Mouse (Mus musculus): Measurements from ENCODE around the gene Kctd19. TPM values are rescaled to one million over a fixed set of nuclear protein-coding genes. Genes with fewer than 3 reads are reported as not detected.

Gene Kctd19
- polyA plus RNA-seq, 1 experiment from 2014 or later: not detected

DNA sequence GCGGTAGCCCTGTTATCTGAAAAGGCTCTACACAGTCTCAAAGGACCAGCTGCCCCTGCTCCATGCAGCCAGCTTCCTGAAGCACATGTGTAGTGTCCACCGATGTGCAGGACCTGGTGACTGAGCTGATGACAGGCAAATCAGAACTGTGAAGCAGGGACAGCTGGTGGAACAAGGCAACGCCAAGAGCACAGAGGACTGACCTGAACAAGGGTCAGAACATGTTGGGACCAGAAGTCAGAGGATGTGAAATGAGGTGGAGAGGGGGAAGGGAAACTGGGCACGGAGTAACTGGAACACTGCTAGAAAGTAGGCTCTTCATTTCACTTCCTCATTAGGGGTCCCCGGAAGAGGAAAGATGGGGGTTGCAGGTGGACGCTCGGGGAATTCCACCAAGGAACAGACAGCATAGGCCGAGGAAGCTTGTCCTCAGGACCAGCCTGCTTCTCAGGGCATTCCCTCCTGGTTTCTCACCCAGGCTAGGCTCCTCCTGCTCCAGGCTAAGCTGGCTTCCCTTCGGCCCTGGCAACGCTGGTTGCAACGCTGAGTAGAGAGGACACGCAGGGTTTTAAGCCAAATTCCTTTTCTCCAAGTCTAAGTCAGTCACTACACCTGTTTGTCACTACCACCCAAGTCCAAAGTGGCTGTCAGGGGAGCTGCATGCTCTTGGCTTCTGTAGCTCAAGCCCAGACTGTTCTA, 20.1 kb downstream of the Kctd19 start:
- no peak overlapping the region for H3K4me3 ChIP-seq (ENCODE audit: low read depth, low read length)
- no peaks in the 10 kb centered on the region for H3K27me3 ChIP-seq (ENCODE audit: control insufficient read depth, insufficient read depth, low read length)
- DNase-seq (ENCODE audit: low spot score) (no peak), ATAC-seq (replicated peaks; ENCODE audit: insufficient number of reproducible peaks, low FRiP score, low TSS enrichment, low read depth) (no peak)
- no peaks in the 10 kb centered on the region for H3K9me3 ChIP-seq (replicated peaks; ENCODE audit: control insufficient read depth, low read length)
- H3K27ac ChIP-seq (replicated peaks; ENCODE audit: low read depth, low read length): no peak overlapping the region
- H3K36me3 ChIP-seq (replicated peaks; ENCODE audit: control insufficient read depth, insufficient read depth, low read depth, low read length): no peaks in the 10 kb centered on the region
- H3K9ac ChIP-seq (replicated peaks; ENCODE audit: low read length): no peak overlapping the region
- no peak overlapping the region for H3K4me2 ChIP-seq (ENCODE audit: low read depth, low read length)
- 85% methylated on average over 12 of the region's 12 CpGs for WGBS
- no peaks in the 10 kb centered on the region for H3K4me1 ChIP-seq (ENCODE audit: control insufficient read depth, insufficient read depth, low read length)

DNA sequence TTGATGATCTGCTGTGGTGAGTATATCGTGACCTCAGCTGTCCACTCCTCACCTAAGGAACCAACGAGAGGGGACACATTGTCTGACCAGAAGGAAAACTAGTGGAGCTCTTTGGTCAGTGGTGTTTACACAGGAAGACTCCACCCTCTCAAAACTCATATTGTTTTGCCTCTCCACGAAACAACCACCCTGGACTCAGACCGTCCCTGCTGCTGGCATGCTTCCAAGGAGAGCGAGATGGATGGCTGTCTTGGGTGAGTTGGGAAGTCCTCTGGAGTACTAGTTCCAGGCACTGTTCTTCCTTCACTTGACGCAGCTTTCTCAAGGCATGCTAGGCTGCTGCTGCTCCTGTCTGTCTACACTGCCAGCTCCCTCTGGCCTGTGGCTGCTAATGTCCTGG, 24.2 kb downstream of the Kctd19 start:
- DNase-seq (ENCODE audit: low spot score) (no peak), ATAC-seq (replicated peaks; ENCODE audit: insufficient number of reproducible peaks, low FRiP score, low TSS enrichment, low read depth) (no peak)
- Histone ChIP-seq H3K27me3 (ENCODE audit: control insufficient read depth, insufficient read depth, low read length) (no peaks in the 10 kb centered on the region), H3K4me1 (ENCODE audit: control insufficient read depth, insufficient read depth, low read length) (no peaks in the 10 kb centered on the region), H3K4me3 (ENCODE audit: low read depth, low read length) (no peak overlapping the region), H3K36me3 (replicated peaks; ENCODE audit: control insufficient read depth, insufficient read depth, low read depth, low read length) (no peaks in the 10 kb centered on the region), H3K9ac (replicated peaks; ENCODE audit: low read length) (no peak overlapping the region), H3K4me2 (ENCODE audit: low read depth, low read length) (no peak overlapping the region), H3K27ac (replicated peaks; ENCODE audit: low read depth, low read length) (no peak overlapping the region), H3K9me3 (replicated peaks; ENCODE audit: control insufficient read depth, low read length) (no peaks in the 10 kb centered on the region)
- 90% methylated on average over 6 of the region's 6 CpGs for WGBS

DNA sequence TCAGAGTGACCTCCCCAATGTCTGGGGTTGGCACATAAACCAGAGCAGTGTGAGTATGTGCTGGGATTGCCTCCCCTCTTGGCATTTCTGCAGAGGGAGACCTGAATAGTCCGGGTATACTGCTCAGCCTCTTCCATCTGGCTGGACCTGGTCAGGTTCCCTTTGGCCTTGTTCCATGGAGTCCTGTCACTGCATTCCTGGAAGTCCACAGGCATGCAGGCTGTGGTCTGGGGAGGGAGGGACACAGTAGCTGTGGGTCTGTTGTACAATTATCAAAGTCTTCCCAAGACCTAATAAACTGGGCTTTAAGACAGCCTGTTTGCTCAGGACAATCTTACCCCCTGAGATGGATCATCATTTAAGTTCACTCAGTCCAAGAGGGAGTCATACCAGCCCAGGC, 26.2 kb downstream of the Kctd19 start:
- 69% methylated on average over 1 of the region's 1 CpGs for WGBS
- Histone ChIP-seq H3K27ac (replicated peaks; ENCODE audit: low read depth, low read length) (no peak overlapping the region), H3K9me3 (replicated peaks; ENCODE audit: control insufficient read depth, low read length) (no peaks in the 10 kb centered on the region), H3K27me3 (ENCODE audit: control insufficient read depth, insufficient read depth, low read length) (no peaks in the 10 kb centered on the region), H3K4me1 (ENCODE audit: control insufficient read depth, insufficient read depth, low read length) (no peaks in the 10 kb centered on the region), H3K9ac (replicated peaks; ENCODE audit: low read length) (no peak overlapping the region), H3K4me3 (ENCODE audit: low read depth, low read length) (no peak overlapping the region), H3K4me2 (ENCODE audit: low read depth, low read length) (no peak overlapping the region), H3K36me3 (replicated peaks; ENCODE audit: control insufficient read depth, insufficient read depth, low read depth, low read length) (no peaks in the 10 kb centered on the region)
- no peak for DNase-seq (ENCODE audit: low spot score)
- ATAC-seq (replicated peaks; ENCODE audit: insufficient number of reproducible peaks, low FRiP score, low TSS enrichment, low read depth): no peak

DNA sequence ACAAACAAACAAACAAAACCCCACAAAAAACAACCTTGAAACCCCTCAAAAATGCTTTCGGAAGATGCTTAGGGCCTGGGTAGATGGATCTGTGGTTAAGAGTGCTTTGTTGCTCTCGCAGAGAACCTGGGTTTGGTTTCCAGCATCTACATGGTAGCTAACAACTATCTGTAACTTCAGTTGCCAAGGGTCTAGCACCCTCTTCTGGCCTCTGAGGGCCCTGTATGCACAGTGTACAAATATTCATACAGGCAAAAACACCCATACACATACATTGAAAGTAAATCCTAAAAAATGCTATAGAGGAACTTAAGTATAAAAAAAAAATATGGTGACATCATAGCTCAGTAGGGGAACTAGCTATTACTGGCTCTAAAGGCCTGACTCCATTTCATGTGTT, 29.2 kb downstream of the Kctd19 start:
- 97% methylated on average over 2 of the region's 2 CpGs for WGBS
- Histone ChIP-seq H3K27me3 (ENCODE audit: control insufficient read depth, insufficient read depth, low read length) (no peaks in the 10 kb centered on the region), H3K4me2 (ENCODE audit: low read depth, low read length) (no peak overlapping the region), H3K9ac (replicated peaks; ENCODE audit: low read length) (no peak overlapping the region), H3K36me3 (replicated peaks; ENCODE audit: control insufficient read depth, insufficient read depth, low read depth, low read length) (no peaks in the 10 kb centered on the region), H3K4me3 (ENCODE audit: low read depth, low read length) (no peak overlapping the region), H3K4me1 (ENCODE audit: control insufficient read depth, insufficient read depth, low read length) (no peaks in the 10 kb centered on the region), H3K27ac (replicated peaks; ENCODE audit: low read depth, low read length) (no peak overlapping the region), H3K9me3 (replicated peaks; ENCODE audit: control insufficient read depth, low read length) (no peaks in the 10 kb centered on the region)
- DNase-seq (ENCODE audit: low spot score): no peak
- ATAC-seq (replicated peaks; ENCODE audit: insufficient number of reproducible peaks, low FRiP score, low TSS enrichment, low read depth): no peak

DNA sequence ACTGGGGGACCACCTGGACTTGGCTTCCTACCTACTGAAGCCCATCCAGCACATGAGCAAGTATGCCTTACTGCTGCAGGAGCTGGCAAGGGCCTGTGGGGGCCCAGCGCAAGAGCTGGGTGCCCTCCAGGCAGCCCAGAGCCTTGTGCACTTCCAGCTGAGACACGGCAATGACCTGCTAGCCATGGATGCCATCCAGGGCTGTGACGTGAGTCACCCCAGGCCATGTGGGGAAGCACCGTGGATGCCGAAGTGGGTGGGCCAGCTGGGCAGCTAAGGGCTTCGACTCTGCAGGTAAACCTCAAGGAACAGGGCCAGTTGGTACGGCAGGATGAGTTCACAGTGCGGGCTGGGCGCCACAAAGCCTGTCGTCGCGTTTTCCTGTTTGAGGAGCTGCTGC, 33.0 kb downstream of the Kctd19 start:
- Histone ChIP-seq H3K4me3 (ENCODE audit: low read depth, low read length) (no peak overlapping the region), H3K4me2 (ENCODE audit: low read depth, low read length) (no peak overlapping the region), H3K27me3 (ENCODE audit: control insufficient read depth, insufficient read depth, low read length) (no peaks in the 10 kb centered on the region), H3K36me3 (replicated peaks; ENCODE audit: control insufficient read depth, insufficient read depth, low read depth, low read length) (no peaks in the 10 kb centered on the region), H3K9ac (replicated peaks; ENCODE audit: low read length) (no peak overlapping the region), H3K4me1 (ENCODE audit: control insufficient read depth, insufficient read depth, low read length) (no peaks in the 10 kb centered on the region), H3K9me3 (replicated peaks; ENCODE audit: control insufficient read depth, low read length) (no peaks in the 10 kb centered on the region), H3K27ac (replicated peaks; ENCODE audit: low read depth, low read length) (no peak overlapping the region)
- ATAC-seq (replicated peaks; ENCODE audit: insufficient number of reproducible peaks, low FRiP score, low TSS enrichment, low read depth) (no peak), DNase-seq (ENCODE audit: low spot score) (no peak)
- 78% methylated on average over 12 of the region's 12 CpGs for WGBS

DNA sequence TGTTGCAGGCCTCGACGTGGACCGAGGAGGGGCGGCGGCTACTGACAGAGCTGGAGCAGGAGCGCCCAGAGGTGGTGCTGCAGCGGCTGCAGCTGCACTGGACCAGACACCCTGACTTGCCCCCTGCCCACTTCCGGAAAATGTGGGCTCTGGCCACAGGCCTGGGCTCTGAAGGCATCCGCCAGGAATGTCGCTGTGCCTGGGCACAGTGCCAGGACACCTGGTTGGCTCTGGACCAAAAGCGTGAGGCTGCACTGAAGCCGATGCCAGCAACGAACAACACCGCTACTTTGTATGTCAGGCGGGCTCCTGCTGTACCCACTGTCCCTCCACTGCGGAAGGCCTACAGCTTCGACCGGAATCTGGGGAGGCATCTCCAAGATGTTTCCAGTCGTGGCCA, 34.6 kb downstream of the Kctd19 start:
- Histone ChIP-seq H3K9me3 (replicated peaks; ENCODE audit: control insufficient read depth, low read length) (no peaks in the 10 kb centered on the region), H3K9ac (replicated peaks; ENCODE audit: low read length) (0 out of 2 replicates have a peak overlapping the region, but pooled peaks have one; percentile 4), H3K36me3 (replicated peaks; ENCODE audit: control insufficient read depth, insufficient read depth, low read depth, low read length) (no peaks in the 10 kb centered on the region), H3K27ac (replicated peaks; ENCODE audit: low read depth, low read length) (no peak overlapping the region), H3K4me1 (ENCODE audit: control insufficient read depth, insufficient read depth, low read length) (no peaks in the 10 kb centered on the region), H3K27me3 (ENCODE audit: control insufficient read depth, insufficient read depth, low read length) (no peaks in the 10 kb centered on the region), H3K4me2 (ENCODE audit: low read depth, low read length) (no peak overlapping the region), H3K4me3 (ENCODE audit: low read depth, low read length) (no peak overlapping the region)
- ATAC-seq (replicated peaks; ENCODE audit: insufficient number of reproducible peaks, low FRiP score, low TSS enrichment, low read depth) (no peak), DNase-seq (ENCODE audit: low spot score) (no peak)
- 77% methylated on average over 19 of the region's 19 CpGs for WGBS

DNA sequence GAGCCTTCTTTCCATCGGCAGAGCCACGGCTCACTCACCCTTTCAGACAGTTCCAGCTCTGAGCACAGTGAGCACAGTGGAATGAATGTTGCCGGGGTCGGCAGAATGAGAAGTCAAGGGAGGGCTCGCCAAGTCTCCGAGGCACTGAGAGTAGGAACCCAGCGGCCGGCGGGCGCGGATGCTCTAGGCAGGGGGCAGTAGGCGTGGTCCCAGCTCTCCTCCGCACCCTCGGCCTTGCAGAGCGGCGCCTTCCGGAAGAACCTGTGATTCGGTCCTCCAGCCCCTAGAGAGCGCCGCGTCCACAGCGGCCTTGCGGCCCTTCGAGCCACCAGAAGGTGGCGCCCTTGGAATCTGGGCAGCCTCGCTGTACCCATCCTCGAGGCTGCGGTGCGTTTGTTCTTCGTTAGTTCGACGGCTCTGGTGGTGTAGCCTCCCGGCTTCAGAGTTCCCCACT, 38.8 kb downstream of the Kctd19 start:
- Histone ChIP-seq H3K9ac (replicated peaks; ENCODE audit: low read length) (no peak overlapping the region), H3K4me1 (ENCODE audit: control insufficient read depth, insufficient read depth, low read length) (no peaks in the 10 kb centered on the region), H3K4me3 (ENCODE audit: low read depth, low read length) (no peak overlapping the region), H3K36me3 (replicated peaks; ENCODE audit: control insufficient read depth, insufficient read depth, low read depth, low read length) (no peaks in the 10 kb centered on the region), H3K4me2 (ENCODE audit: low read depth, low read length) (peak overlapping the region; percentile 21), H3K27ac (replicated peaks; ENCODE audit: low read depth, low read length) (no peak overlapping the region), H3K27me3 (ENCODE audit: control insufficient read depth, insufficient read depth, low read length) (no peaks in the 10 kb centered on the region), H3K9me3 (replicated peaks; ENCODE audit: control insufficient read depth, low read length) (no peaks in the 10 kb centered on the region)
- DNase-seq (ENCODE audit: low spot score): peak; percentile 50
- WGBS: 25% methylated on average over 31 of the region's 33 CpGs
- ATAC-seq (replicated peaks; ENCODE audit: insufficient number of reproducible peaks, low FRiP score, low TSS enrichment, low read depth): peak; percentile 1; the same call in 1 of the 2 replicates

DNA sequence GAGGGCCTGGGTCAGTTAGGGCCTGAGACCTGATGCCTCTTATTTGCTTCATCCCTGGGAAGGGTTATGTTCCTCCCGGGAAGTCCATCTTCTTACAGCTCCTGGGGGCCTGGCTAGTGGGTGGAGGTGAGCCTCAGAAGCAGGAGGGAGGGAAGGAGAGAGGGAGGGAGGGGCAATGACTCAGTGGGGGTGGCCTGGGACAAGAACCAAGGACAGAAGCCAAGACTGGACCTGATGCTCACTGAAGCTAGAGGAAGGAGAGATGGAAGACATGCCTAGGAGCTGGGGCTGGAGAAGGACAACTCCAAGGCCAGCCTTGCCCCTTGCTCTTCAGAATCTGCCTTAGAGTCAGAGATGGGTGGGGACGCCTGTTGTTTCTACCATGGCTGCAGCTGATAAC, 40.3 kb downstream of the Kctd19 start, which contains the start of gene Plekhg4:
Gene Plekhg4 (plus strand): TSS at position 243 of the 400 bp plus-strand sequence.
- H3K4me3 ChIP-seq (ENCODE audit: low read depth, low read length): no peak within 1 kb of the TSS
- no peak for ATAC-seq (replicated peaks; ENCODE audit: insufficient number of reproducible peaks, low FRiP score, low TSS enrichment, low read depth)
- H3K9ac ChIP-seq (replicated peaks; ENCODE audit: low read length): no peak within 1 kb of the TSS
- no peaks in the 10 kb centered on the region for H3K27me3 ChIP-seq (ENCODE audit: control insufficient read depth, insufficient read depth, low read length)
- no peak within 1 kb of the TSS for H3K27ac ChIP-seq (replicated peaks; ENCODE audit: low read depth, low read length)
- no peak for DNase-seq (ENCODE audit: low spot score)
- 62% methylated on average over 2 of the region's 2 CpGs for WGBS
- H3K36me3 ChIP-seq (replicated peaks; ENCODE audit: control insufficient read depth, insufficient read depth, low read depth, low read length): no peaks in the 10 kb centered on the region
- H3K9me3 ChIP-seq (replicated peaks; ENCODE audit: control insufficient read depth, low read length): no peaks in the 10 kb centered on the region
- no peaks in the 10 kb centered on the region for H3K4me1 ChIP-seq (ENCODE audit: control insufficient read depth, insufficient read depth, low read length)
- no peak within 1 kb of the TSS for H3K4me2 ChIP-seq (ENCODE audit: low read depth, low read length)
